Mouse (Mus musculus) lung, postnatal 0 days (tissue): ENCODE data around the gene Gpd1. TPM values are rescaled to one million over a fixed set of nuclear protein-coding genes. Genes with fewer than 3 reads are reported as not detected.

Experiments
- ATAC-seq: fragments of 200-750 bp; cut with Nextera tagmentation; 2 replicates; pipeline ENCODE4 v1.8.0; 2017; ENCODE audit warnings: moderate library complexity
- DNase-seq: peaks from one replicate; pipeline ENCODE4 v3.0.0-alpha.2; 2016; ENCODE audit warnings: low spot score
- H3K27ac ChIP-seq: fragments of 300-500 bp; sonication (generic); 2 replicates; pipeline ENCODE4 v1.5.1; 2014; ENCODE audit warnings: antibody characterized with exemption, mild to moderate bottlenecking, low read length, mixed read lengths
- H3K27me3 ChIP-seq: fragments of 300-500 bp; sonication (generic); replicated peaks from 2 replicates; pipeline ENCODE4 v1.6.1; 2014; ENCODE audit warnings: low read length, mixed read lengths; ENCODE audit not compliant: insufficient read depth
- H3K36me3 ChIP-seq: fragments of 300-500 bp; sonication (generic); 2 replicates; pipeline ENCODE4 v1.6.1; 2014; ENCODE audit warnings: low read length, mixed read lengths; ENCODE audit not compliant: insufficient read depth
- H3K4me1 ChIP-seq: fragments of 300-500 bp; sonication (generic); 2 replicates; pipeline ENCODE4 v1.6.1; 2014; ENCODE audit warnings: antibody characterized with exemption, low read depth, low read length, mixed read lengths; ENCODE audit not compliant: insufficient read depth
- H3K4me2 ChIP-seq: fragments of 300-500 bp; sonication (generic); replicated peaks from 2 replicates; pipeline ENCODE4 v1.6.1; 2014; ENCODE audit warnings: low read depth, mild to moderate bottlenecking, low read length, moderate library complexity, mixed read lengths
- H3K4me3 ChIP-seq: fragments of 300-500 bp; sonication (generic); 2 replicates; pipeline ENCODE4 v1.5.1; 2014; ENCODE audit warnings: low read depth, low read length
- H3K9ac ChIP-seq: fragments of 300-500 bp; sonication (generic); replicated peaks from 2 replicates; pipeline ENCODE4 v1.6.1; 2014; ENCODE audit warnings: low read depth, mild to moderate bottlenecking
- H3K9me3 ChIP-seq: fragments of 300-500 bp; sonication (generic); 2 replicates; pipeline ENCODE4 v1.6.1; 2016; ENCODE audit warnings: low read length, mixed read lengths
- CTCF ChIP-seq: IDR thresholded peaks from 2 replicates; pipeline ENCODE4 v1.5.1; 2016; ENCODE audit warnings: antibody characterized with exemption, mild to moderate bottlenecking
- EP300 ChIP-seq: IDR thresholded peaks from 2 replicates; pipeline ENCODE4 v1.6.1; 2016; ENCODE audit warnings: antibody characterized with exemption, mild to moderate bottlenecking, control low read depth
- WGBS: fragments of 180-500 bp; shearing (Covaris S2); extraction: QIAGEN DNeasy Blood & Tissue Kit; methylation state at CpG from one replicate; pipeline ENCODE4 v1.1.7; 2014; 5-methylcytosine and 5-hydroxymethylcytosine counted together
- polyA plus RNA-seq: library from polyadenylated mRNA; unstranded; fragments of >200 nt; fragmentation: Nextera tagmentation; extraction: Ambion mirVana; gene quantifications from 2 replicates; pipeline ENCODE4 v1.2.1, GENCODE M21; 2015

Gpd1 gene
- polyA plus RNA-seq, 1 experiment from 2014 or later: 13.2 TPM

- Histone ChIP-seq H3K9me3 (no peaks in the 10 kb centered on the region), H3K27ac (no peak overlapping the region), H3K4me1 (no peaks in the 10 kb centered on the region), H3K4me2 (no peak overlapping the region), H3K4me3 (no peak overlapping the region), H3K27me3 (no peaks in the 10 kb centered on the region), H3K9ac (no peak overlapping the region), H3K36me3 (peaks cover 26% of the 10 kb centered on the region; the same call in 1 of the 2 replicates)
- TF ChIP-seq EP300 (no peak), CTCF (no peak)
- DNase-seq (no peak), ATAC-seq (no peak)
- WGBS: 93% methylated on average over 4 of the region's 4 CpGs
These were observed 22.9 kb downstream of the Gpd1 start for GRCm38 (mm10) chr15:99740229-99740628.

- ATAC-seq (no peak), DNase-seq (no peak)
- Histone ChIP-seq H3K9ac (no peak overlapping the region), H3K4me1 (no peaks in the 10 kb centered on the region), H3K27me3 (no peaks in the 10 kb centered on the region), H3K36me3 (0 out of 2 replicates have a peak, but pooled peaks cover 3% of the 10 kb centered on the region), H3K4me3 (no peak overlapping the region), H3K9me3 (no peaks in the 10 kb centered on the region), H3K4me2 (no peak overlapping the region), H3K27ac (no peak overlapping the region)
- no peak for TF ChIP-seq CTCF
- no peak for TF ChIP-seq EP300
- WGBS: 55% methylated on average over 3 of the region's 3 CpGs
These were observed 36.9 kb downstream of the Gpd1 start for GRCm38 (mm10) chr15:99754204-99754603.

GRCm38 (mm10) chr15:99767467-99767866, 50.2 kb downstream of the Gpd1 start:
- Histone ChIP-seq H3K9me3 (no peaks in the 10 kb centered on the region), H3K4me1 (no peaks in the 10 kb centered on the region), H3K4me2 (no peak overlapping the region), H3K36me3 (no peaks in the 10 kb centered on the region), H3K9ac (no peak overlapping the region), H3K4me3 (no peak overlapping the region), H3K27ac (no peak overlapping the region), H3K27me3 (no peaks in the 10 kb centered on the region)
- WGBS: 87% methylated on average over 4 of the region's 4 CpGs
- no peak for DNase-seq
- no peak for ATAC-seq
- no peak for TF ChIP-seq EP300
- no peak for TF ChIP-seq CTCF

GRCm38 (mm10) chr15:99768761-99769160, 51.4 kb downstream of the Gpd1 start:
- H3K9ac ChIP-seq: no peak overlapping the region
- ATAC-seq (no peak), DNase-seq (no peak)
- no peaks in the 10 kb centered on the region for H3K4me1 ChIP-seq
- H3K27ac ChIP-seq: no peak overlapping the region
- no peak for TF ChIP-seq EP300
- no peak for TF ChIP-seq CTCF
- no peaks in the 10 kb centered on the region for H3K36me3 ChIP-seq
- H3K27me3 ChIP-seq: no peaks in the 10 kb centered on the region
- no peaks in the 10 kb centered on the region for H3K9me3 ChIP-seq
- WGBS: 89% methylated on average over 1 of the region's 1 CpGs
- H3K4me3 ChIP-seq: no peak overlapping the region
- no peak overlapping the region for H3K4me2 ChIP-seq

- ATAC-seq: no peak
- Histone ChIP-seq H3K27me3 (no peaks in the 10 kb centered on the region), H3K4me3 (peak overlapping the region; percentile 85), H3K9me3 (no peaks in the 10 kb centered on the region), H3K4me2 (peak overlapping the region; percentile 85), H3K4me1 (no peaks in the 10 kb centered on the region), H3K27ac (peak overlapping the region; percentile 90; the same call in 1 of the 2 replicates), H3K9ac (0 out of 2 replicates have a peak overlapping the region, but pooled peaks have one; percentile 72), H3K36me3 (no peaks in the 10 kb centered on the region)
- no peak for DNase-seq
- 8% methylated on average over 5 of the region's 5 CpGs for WGBS
- no peak for TF ChIP-seq CTCF
- TF ChIP-seq EP300: no peak
These were observed 53.7 kb downstream of the Gpd1 start for GRCm38 (mm10) chr15:99771004-99771500.

GRCm38 (mm10) chr15:99771601-99772276, 54.4 kb downstream of the Gpd1 start:
- no peaks in the 10 kb centered on the region for H3K36me3 ChIP-seq
- DNase-seq (peak; percentile 49), ATAC-seq (peak; percentile 61)
- H3K4me3 ChIP-seq: peak overlapping the region; percentile 85
- peak overlapping the region; percentile 90 for H3K27ac ChIP-seq
- H3K4me2 ChIP-seq: peak overlapping the region; percentile 85
- H3K4me1 ChIP-seq: no peaks in the 10 kb centered on the region
- H3K9me3 ChIP-seq: no peaks in the 10 kb centered on the region
- H3K9ac ChIP-seq: peak overlapping the region; percentile 72
- no peaks in the 10 kb centered on the region for H3K27me3 ChIP-seq
- WGBS: under 1% methylated on average over 58 of the region's 59 CpGs
- TF ChIP-seq EP300: no peak
- TF ChIP-seq CTCF: no peak
